Mouse (Mus musculus) embryo, embryonic 10 days (tissue): ENCODE measurements around the gene Hs3st2.

ENCODE experiments used
- DNase-seq: peaks from one replicate; pipeline ENCODE4 v3.0.0-alpha.2; 2015; ENCODE audit warnings: low spot score

Hs3st2 gene

GRCm38 (mm10) chr7:121458075-121458474 is 66.4 kb downstream of the Hs3st2 start:
- DNase-seq, result no peak

GRCm38 (mm10) chr7:121460626-121461025 is 69.0 kb downstream of the Hs3st2 start:
- DNase-seq, result no peak

- DNase-seq, result no peak
These were observed 72.8 kb downstream of the Hs3st2 start for GRCm38 (mm10) chr7:121464441-121464840.

- DNase-seq, result no peak
These were observed 73.5 kb downstream of the Hs3st2 start for GRCm38 (mm10) chr7:121465111-121465510.

GRCm38 (mm10) chr7:121466331-121466730 is 74.7 kb downstream of the Hs3st2 start:
- DNase-seq, result no peak

GRCm38 (mm10) chr7:121469435-121469834 is 77.8 kb downstream of the Hs3st2 start:
- DNase-seq, result no peak

GRCm38 (mm10) chr7:121478302-121478701 is 86.6 kb downstream of the Hs3st2 start:
- no peak for DNase-seq

GRCm38 (mm10) chr7:121480106-121480505 is 88.4 kb downstream of the Hs3st2 start:
- no peak for DNase-seq

- no peak for DNase-seq
These were observed 92.9 kb downstream of the Hs3st2 start for GRCm38 (mm10) chr7:121484590-121484989.

GRCm38 (mm10) chr7:121485266-121485665 is 93.6 kb downstream of the Hs3st2 start:
- DNase-seq, result peak; percentile 64

GRCm38 (mm10) chr7:121487291-121487690 is 95.6 kb downstream of the Hs3st2 start:
- no peak for DNase-seq

GRCm38 (mm10) chr7:121489401-121489800 is 97.7 kb downstream of the Hs3st2 start:
- no peak for DNase-seq

- no peak for DNase-seq
These were observed 99.9 kb downstream of the Hs3st2 start for GRCm38 (mm10) chr7:121491455-121492005.

- DNase-seq, result no peak
These were observed 108.9 kb downstream of the Hs3st2 start for GRCm38 (mm10) chr7:121500516-121500915.

- no peak for DNase-seq
These were observed 110.0 kb downstream of the Hs3st2 start for GRCm38 (mm10) chr7:121501666-121502065.

GRCm38 (mm10) chr7:121516727-121517126 is 125.1 kb downstream of the Hs3st2 start:
- DNase-seq, result no peak

- DNase-seq, result no peak
These were observed 125.5 kb downstream of the Hs3st2 start for GRCm38 (mm10) chr7:121517165-121517591.

- DNase-seq, result no peak
These were observed 130.5 kb downstream of the Hs3st2 start for GRCm38 (mm10) chr7:121522125-121522524.

GRCm38 (mm10) chr7:121529023-121529422 is 137.4 kb downstream of the Hs3st2 start:
- no peak for DNase-seq

GRCm38 (mm10) chr7:121533639-121534038 is 142.0 kb downstream of the Hs3st2 start:
- DNase-seq, result no peak

GRCm38 (mm10) chr7:121534386-121534785 is 142.7 kb downstream of the Hs3st2 start:
- DNase-seq, result no peak

GRCm38 (mm10) chr7:121535987-121536386 is 144.3 kb downstream of the Hs3st2 start:
- no peak for DNase-seq

GRCm38 (mm10) chr7:121539405-121540275 is 148.0 kb downstream of the Hs3st2 start:
- peak; percentile 51 for DNase-seq
